Mouse (Mus musculus): ENCODE measurements around the gene Slc19a1. TPM values are rescaled to one million over a fixed set of nuclear protein-coding genes. Genes with fewer than 3 reads are reported as not detected.

Gene Slc19a1
- total RNA-seq (2023), result 17.3 TPM

DNA sequence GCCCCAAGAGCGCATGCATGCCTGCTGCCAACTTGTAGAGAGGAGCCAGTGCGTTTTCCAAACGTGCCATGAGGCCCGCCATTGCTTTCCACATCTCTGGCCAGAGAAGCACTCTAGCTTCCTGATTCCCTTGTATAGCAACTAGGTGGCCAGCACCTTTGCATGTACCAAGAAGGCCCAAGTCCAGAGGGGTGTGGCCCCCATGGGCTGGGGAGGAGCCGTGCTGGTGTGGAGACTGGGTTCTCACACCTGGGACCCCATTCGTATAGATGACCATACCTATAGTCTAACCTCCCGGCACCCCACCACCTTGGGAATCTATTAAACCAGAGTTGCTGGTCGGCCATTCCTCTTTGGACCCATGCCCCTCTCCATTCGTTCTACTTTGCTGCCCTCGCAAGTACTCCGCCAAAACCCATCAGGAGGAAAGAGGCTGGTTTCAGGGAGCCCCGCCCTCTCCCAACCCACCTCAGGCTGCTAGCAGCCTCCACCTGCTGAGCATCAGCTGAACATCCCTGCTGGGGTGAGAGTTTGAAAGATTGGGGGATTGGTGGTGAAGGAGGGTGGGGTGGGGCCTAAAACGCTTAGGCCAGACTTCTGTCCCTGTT is at the start of gene Slc19a1:
Slc19a1 (plus strand) TSS at position 474 of the 608 bp plus-strand sequence.

Other genes with a start within 250 kb of the Slc19a1 start
- gene Pcbp3, start 70.4 kb upstream of the Slc19a1 start, total RNA-seq (2023), result 11.0 TPM
- 0.88 TPM for gene Col18a1, start 134.3 kb downstream of the Slc19a1 start, total RNA-seq (2023)
- 31.7 TPM for gene Pofut2, start 227.0 kb downstream of the Slc19a1 start, total RNA-seq (2023)

Data from CD4-positive naive resting alpha-beta T cell, adult 76 days (primary cell).